Mouse (Mus musculus) neural tube, embryonic 12.5 days (tissue): ENCODE data around the gene Cadm4. TPM values are rescaled to one million over a fixed set of nuclear protein-coding genes. Genes with fewer than 3 reads are reported as not detected.
A peak's percentile ranks its signal among the peaks of the same experiment; 100 is the strongest.

Source experiments
- ATAC-seq: fragments of 200-750 bp; cut with Nextera tagmentation; 2 replicates; pipeline ENCODE4 v1.8.0; 2017; ENCODE audit warnings: low read depth, mild to moderate bottlenecking, moderate TSS enrichment, moderate library complexity; ENCODE audit not compliant: low FRiP score
- H3K27ac ChIP-seq: fragments of 300-500 bp; sonication (generic); 2 replicates; pipeline ENCODE4 v1.5.1; 2016
- H3K27me3 ChIP-seq: fragments of 300-500 bp; sonication (generic); replicated peaks from 2 replicates; pipeline ENCODE4 v1.6.1; 2016; ENCODE audit warnings: mild to moderate bottlenecking
- H3K36me3 ChIP-seq: fragments of 300-500 bp; sonication (generic); 2 replicates; pipeline ENCODE4 v1.6.1; 2016; ENCODE audit warnings: mild to moderate bottlenecking
- H3K4me1 ChIP-seq: fragments of 300-500 bp; sonication (generic); 2 replicates; pipeline ENCODE4 v1.6.1; 2016
- H3K4me2 ChIP-seq: fragments of 300-500 bp; sonication (generic); replicated peaks from 2 replicates; pipeline ENCODE4 v1.6.1; 2016; ENCODE audit warnings: mild to moderate bottlenecking
- H3K4me3 ChIP-seq: fragments of 300-500 bp; sonication (generic); 2 replicates; pipeline ENCODE4 v1.5.1; 2016
- H3K9ac ChIP-seq: fragments of 300-500 bp; sonication (generic); 2 replicates; pipeline ENCODE4 v1.6.1; 2016; ENCODE audit warnings: mild to moderate bottlenecking
- H3K9me3 ChIP-seq: fragments of 300-500 bp; sonication (generic); 2 replicates; pipeline ENCODE4 v1.6.1; 2016; ENCODE audit warnings: mild to moderate bottlenecking
- WGBS: fragments of 180-500 bp; shearing (Covaris S2); methylation state at CpG from one replicate; pipeline ENCODE4 v1.1.7; 2016; 5-methylcytosine and 5-hydroxymethylcytosine counted together
- polyA plus RNA-seq: library from polyadenylated mRNA; unstranded; fragments of >200 nt; fragmentation: Nextera tagmentation; extraction: Ambion mirVana; gene quantifications from 2 replicates; pipeline ENCODE4 v1.2.1, GENCODE M21; 2016

Cadm4 gene
- polyA plus RNA-seq, 1 experiment from 2014 or later: 42.8 TPM

DNA sequence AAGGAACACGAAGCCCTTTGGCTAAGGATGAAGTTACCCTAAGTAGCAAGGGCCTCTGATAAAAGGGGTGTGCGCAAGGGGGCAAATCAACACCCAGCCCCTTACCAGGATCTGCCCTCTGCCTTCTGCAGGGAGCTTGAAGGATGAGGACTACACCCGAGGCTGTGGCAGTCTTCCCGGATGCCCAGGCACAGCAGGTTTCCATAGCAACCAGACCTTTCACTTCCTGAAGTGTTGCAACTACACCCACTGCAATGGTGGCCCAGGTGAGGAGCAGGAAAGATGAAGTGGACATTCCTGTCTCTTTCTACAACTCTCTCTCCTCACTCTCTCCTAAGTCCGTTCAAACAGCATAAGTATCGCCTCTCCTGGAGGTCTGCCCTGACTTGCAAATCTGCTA lies 9.4 kb upstream of the Cadm4 start:
- H3K9me3 ChIP-seq: 0 out of 2 replicates have a peak, but pooled peaks cover 3% of the 10 kb centered on the region
- H3K27me3 ChIP-seq: no peaks in the 10 kb centered on the region
- ATAC-seq: no peak
- H3K36me3 ChIP-seq: no peaks in the 10 kb centered on the region
- H3K27ac ChIP-seq: no peak overlapping the region
- 81% methylated on average over 6 of the region's 6 CpGs for WGBS
- H3K9ac ChIP-seq: no peak overlapping the region
- no peak overlapping the region for H3K4me2 ChIP-seq
- H3K4me3 ChIP-seq: no peak overlapping the region
- H3K4me1 ChIP-seq: no peaks in the 10 kb centered on the region

DNA sequence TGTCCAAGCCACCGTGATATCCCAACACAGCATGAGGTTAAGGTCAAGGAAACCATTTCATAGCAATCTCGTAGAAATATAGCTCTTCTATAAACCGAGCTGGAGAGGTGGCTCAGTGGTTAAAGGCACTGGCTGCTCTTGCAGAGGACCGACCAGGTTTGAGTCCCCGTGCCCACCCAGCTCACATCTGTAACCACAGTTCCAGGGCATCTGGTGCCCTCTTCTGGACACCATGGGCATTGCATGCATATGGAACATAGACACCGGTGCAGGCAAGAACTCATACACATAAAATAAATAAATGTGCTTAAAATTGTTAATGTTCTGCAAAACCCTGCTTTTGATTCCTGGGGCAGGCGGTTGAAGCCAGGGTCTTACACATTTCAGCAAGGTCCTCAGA lies 8.9 kb upstream of the Cadm4 start:
- 79% methylated on average over 7 of the region's 7 CpGs for WGBS
- ATAC-seq: no peak
- Histone ChIP-seq H3K9me3 (0 out of 2 replicates have a peak, but pooled peaks cover 3% of the 10 kb centered on the region), H3K36me3 (no peaks in the 10 kb centered on the region), H3K4me2 (no peak overlapping the region), H3K9ac (no peak overlapping the region), H3K27me3 (no peaks in the 10 kb centered on the region), H3K4me1 (no peaks in the 10 kb centered on the region), H3K4me3 (no peak overlapping the region), H3K27ac (no peak overlapping the region)

DNA sequence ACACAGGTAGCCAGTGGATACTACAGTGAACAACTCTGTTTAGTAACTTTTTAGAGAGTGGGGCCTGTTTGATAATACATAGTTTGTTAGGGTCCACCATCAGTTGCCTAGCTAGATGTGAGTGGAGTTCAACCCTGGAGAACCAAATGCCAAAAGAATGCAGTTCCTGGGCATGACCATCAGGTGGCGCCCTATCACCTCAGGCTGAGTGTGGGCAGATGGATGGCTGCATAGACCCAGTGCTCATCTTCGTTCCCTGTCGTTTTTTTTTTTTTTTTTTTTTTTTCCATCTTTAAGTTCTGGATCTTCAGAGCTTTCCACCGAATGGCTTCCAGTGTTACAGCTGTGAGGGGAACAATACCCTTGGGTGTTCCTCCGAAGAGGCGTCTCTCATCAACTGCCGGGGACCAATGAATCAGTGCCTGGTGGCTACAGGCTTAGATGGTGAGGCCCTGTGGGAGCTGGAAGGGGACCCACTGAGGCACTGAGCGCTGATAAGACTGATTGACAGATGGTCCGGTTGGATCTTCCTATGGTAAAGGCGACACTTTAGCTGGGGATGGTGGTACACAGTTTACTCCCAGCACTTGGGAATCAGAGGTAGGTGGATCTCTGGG lies 7.8 kb upstream of the Cadm4 start:
- Histone ChIP-seq H3K36me3 (no peaks in the 10 kb centered on the region), H3K4me1 (no peaks in the 10 kb centered on the region), H3K9me3 (0 out of 2 replicates have a peak, but pooled peaks cover 2% of the 10 kb centered on the region), H3K9ac (no peak overlapping the region), H3K27ac (no peak overlapping the region), H3K4me3 (no peak overlapping the region), H3K4me2 (no peak overlapping the region), H3K27me3 (no peaks in the 10 kb centered on the region)
- WGBS: 46% methylated on average over 10 of the region's 10 CpGs
- peak; percentile 34; the same call in 1 of the 2 replicates for ATAC-seq

DNA sequence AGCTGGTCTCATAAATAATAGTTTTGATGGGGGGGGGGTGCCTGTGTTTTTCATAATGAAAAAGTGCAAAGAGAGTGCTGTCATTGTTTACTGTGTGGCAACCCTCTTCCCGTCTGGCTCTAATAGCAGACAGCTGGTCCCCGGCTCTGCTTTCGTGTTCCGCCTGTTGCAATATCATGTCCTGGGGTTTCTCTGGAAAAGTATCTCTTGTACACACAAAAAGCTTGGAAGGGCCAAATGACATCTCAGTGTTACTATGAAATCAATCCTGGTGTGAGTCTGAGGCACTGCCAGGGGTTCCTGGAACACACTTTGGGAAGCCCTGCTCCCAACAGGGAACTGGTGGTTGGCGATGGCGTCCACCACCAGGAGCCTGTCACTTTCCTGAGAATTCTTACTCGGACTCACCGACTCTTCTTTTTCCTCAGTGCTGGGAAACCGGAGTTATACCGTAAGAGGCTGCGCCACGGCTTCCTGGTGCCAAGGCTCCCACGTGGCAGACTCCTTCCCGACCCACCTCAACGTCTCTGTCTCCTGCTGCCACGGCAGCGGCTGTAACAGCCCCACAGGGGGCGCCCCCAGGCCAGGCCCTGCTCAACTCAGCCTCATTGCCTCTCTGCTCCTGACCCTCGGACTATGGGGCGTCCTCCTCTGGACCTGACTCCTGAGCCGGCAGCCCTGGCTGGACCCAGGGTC lies 6.9 kb upstream of the Cadm4 start:
- no peaks in the 10 kb centered on the region for H3K27me3 ChIP-seq
- 38% methylated on average over 21 of the region's 21 CpGs for whole genome bisulfite sequencing
- no peak overlapping the region for H3K4me3 ChIP-seq
- ATAC-seq: no peak
- peaks cover 3% of the 10 kb centered on the region; the same call in 1 of the 2 replicates for H3K4me1 ChIP-seq
- H3K4me2 ChIP-seq: no peak overlapping the region
- no peaks in the 10 kb centered on the region for H3K36me3 ChIP-seq
- no peaks in the 10 kb centered on the region for H3K9me3 ChIP-seq
- H3K27ac ChIP-seq: no peak overlapping the region
- H3K9ac ChIP-seq: no peak overlapping the region

DNA sequence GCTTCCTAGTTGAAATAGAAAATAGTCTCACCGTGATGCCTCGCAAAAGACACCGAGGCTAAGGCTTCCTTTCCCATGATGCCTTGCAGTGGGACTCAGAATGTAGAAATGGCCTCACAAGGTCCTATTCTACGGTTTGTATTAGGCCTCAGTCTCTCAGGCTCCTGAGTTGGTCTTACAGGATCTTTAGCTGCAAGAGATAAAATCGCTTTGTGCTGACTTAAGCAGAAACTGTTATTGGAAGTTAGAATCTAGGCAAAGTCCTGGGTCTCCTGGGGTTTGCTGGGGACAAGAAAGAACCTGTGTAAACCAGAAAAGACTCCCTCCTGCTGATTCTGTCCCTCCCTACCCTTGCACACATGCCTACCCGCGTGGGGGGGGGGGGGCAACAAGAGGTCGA lies 5.5 kb upstream of the Cadm4 start:
- H3K9me3 ChIP-seq: no peaks in the 10 kb centered on the region
- peaks cover 9% of the 10 kb centered on the region for H3K4me1 ChIP-seq
- no peak for ATAC-seq
- 79% methylated on average over 8 of the region's 8 CpGs for WGBS
- H3K36me3 ChIP-seq: no peaks in the 10 kb centered on the region
- no peak overlapping the region for H3K9ac ChIP-seq
- H3K27me3 ChIP-seq: no peaks in the 10 kb centered on the region
- H3K27ac ChIP-seq: no peak overlapping the region
- H3K4me3 ChIP-seq: no peak overlapping the region
- H3K4me2 ChIP-seq: no peak overlapping the region

DNA sequence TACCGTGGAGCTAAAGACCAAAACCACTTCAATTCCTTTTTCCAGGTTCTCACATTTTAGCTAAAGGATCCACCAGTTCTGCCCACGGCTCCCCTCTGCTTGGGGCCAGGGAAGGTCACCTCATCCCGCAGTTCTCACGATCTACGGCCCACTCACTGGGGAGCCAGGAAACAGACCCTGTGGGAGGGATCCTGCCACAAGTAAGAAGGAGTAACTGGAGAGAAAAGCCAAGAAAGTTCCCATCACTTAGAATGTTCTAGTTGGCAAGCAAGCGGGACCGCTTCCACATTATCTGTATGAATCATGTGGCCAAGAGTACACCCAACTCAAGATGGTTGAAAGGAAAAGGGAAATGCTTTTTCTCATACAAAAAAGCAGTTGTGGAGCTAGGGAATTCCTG lies 5.0 kb upstream of the Cadm4 start:
- H3K4me1 ChIP-seq: peaks cover 11% of the 10 kb centered on the region
- H3K27ac ChIP-seq: no peak overlapping the region
- no peaks in the 10 kb centered on the region for H3K36me3 ChIP-seq
- no peaks in the 10 kb centered on the region for H3K27me3 ChIP-seq
- WGBS: 82% methylated on average over 7 of the region's 7 CpGs
- no peak overlapping the region for H3K9ac ChIP-seq
- no peak for ATAC-seq
- H3K4me3 ChIP-seq: no peak overlapping the region
- H3K9me3 ChIP-seq: no peaks in the 10 kb centered on the region
- H3K4me2 ChIP-seq: no peak overlapping the region

DNA sequence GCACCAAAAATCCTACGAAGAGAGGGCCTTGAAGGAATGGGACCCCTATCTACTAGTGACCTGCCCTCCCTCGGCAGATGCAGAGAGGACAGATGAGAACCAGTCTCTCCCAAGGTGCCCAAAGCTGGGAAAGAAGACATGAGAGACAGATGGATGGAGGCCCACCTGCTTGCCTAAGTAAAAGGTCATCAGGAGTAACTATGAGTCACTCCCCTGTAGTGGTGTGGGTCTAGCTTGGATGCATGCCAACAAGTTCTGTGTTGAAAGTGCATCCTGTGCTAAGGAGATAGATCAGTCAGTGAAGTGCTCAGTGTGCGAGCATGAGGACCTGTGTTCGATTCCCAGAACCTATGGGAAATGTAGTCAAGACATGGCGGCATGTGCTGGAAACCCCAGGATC lies 2.9 kb upstream of the Cadm4 start:
- no peak overlapping the region for H3K4me2 ChIP-seq
- ATAC-seq: no peak
- H3K4me1 ChIP-seq: peaks cover 24% of the 10 kb centered on the region
- no peaks in the 10 kb centered on the region for H3K36me3 ChIP-seq
- H3K27ac ChIP-seq: no peak overlapping the region
- no peaks in the 10 kb centered on the region for H3K9me3 ChIP-seq
- H3K27me3 ChIP-seq: no peaks in the 10 kb centered on the region
- 90% methylated on average over 5 of the region's 5 CpGs for WGBS
- H3K9ac ChIP-seq: no peak overlapping the region
- H3K4me3 ChIP-seq: no peak overlapping the region

DNA sequence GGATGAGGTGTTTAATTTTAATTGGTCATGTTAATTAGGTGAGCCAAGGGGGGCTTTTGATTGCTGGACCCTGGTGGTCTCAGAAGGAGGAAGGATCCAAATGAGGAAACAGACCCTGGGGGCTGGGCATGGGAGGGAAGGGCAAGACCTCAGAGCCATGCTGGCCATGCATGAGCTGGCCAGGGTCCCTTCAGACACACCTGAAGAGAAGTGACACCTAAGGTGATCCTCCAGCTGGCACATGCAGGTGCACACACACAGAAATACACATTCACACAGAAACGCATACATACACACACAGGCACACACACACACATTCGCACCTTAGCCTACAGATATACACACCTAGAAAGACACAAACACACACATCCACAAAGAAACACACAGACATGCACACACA lies 2.1 kb upstream of the Cadm4 start:
- Histone ChIP-seq H3K36me3 (no peaks in the 10 kb centered on the region), H3K4me2 (peak overlapping the region; percentile 4; the same call in 1 of the 2 replicates), H3K27me3 (no peaks in the 10 kb centered on the region), H3K9ac (no peak overlapping the region), H3K4me3 (no peak overlapping the region), H3K9me3 (no peaks in the 10 kb centered on the region), H3K4me1 (peaks cover 31% of the 10 kb centered on the region), H3K27ac (no peak overlapping the region)
- WGBS: 97% methylated on average over 2 of the region's 2 CpGs
- ATAC-seq: no peak

DNA sequence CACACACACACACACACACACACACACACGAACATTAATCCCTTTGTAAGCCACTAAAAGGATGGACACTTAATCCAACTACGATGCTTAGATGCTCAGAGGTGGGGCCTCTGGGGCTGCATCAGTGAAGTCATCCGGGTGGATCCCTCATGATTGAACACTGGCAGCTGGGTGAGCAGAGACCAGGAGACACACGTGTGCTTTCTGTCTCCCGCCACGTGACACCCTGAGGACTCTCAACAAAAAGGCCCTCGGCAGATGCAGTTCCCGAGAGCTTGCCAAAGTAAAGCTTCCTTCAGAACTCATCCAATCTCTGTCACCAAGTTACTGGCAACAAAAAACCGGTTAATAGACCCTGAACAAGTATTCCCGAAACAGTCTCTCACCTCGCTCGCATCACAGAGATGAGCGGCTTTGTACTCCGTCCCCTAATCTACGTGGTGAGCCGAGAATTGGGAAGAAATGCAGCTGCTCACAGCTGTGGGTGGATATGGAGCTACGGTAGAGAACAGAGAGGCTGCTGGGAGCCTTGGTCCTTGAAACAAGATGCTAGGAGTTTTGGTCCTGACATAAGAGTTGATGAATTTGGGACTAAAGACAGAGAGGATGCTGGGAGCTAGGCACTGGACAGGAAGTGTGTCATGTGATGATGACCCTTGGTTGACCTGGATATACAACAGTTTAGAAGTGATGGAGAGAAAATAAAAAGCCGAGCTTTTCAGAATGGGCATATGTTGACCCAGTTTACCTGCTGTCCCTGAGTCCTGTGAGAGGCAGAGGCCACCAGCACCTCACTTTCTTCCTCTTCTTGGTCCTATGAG lies 1.5 kb upstream of the Cadm4 start:
- no peaks in the 10 kb centered on the region for H3K36me3 ChIP-seq
- no peak overlapping the region for H3K4me3 ChIP-seq
- H3K9ac ChIP-seq: no peak overlapping the region
- 64% methylated on average over 18 of the region's 18 CpGs for WGBS
- no peaks in the 10 kb centered on the region for H3K9me3 ChIP-seq
- H3K27ac ChIP-seq: no peak overlapping the region
- H3K27me3 ChIP-seq: no peaks in the 10 kb centered on the region
- H3K4me2 ChIP-seq: peak overlapping the region; percentile 91
- peaks cover 38% of the 10 kb centered on the region for H3K4me1 ChIP-seq
- no peak for ATAC-seq

DNA sequence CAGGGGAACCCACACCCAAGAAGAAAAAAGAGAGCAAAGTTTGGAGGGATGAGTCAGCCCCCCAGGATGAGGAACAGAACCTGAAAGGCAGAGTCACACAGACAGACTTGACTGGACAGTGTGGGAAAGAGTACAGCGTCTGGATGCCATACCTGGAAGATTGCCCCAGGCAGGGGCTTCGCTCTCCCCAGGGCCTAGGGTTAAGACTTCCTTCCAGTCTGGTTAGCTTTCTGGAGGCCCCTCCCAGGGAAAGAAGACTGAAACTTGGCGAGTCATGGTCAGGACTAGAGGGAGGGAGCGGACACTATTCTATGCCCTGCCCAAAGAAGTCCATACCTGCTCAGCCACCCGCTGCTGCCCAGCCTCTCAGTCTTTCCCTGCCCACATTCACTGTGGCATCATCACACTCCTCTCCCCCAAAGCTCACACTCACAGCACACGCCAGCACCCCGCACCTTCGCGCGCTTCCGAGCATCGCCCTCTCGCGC lies 793 bp upstream of the Cadm4 start:
- Histone ChIP-seq H3K4me1 (peaks cover 45% of the 10 kb centered on the region), H3K9ac (peak overlapping the region; percentile 96), H3K9me3 (no peaks in the 10 kb centered on the region), H3K4me2 (peak overlapping the region; percentile 91), H3K36me3 (no peaks in the 10 kb centered on the region), H3K27ac (no peak overlapping the region), H3K27me3 (no peaks in the 10 kb centered on the region), H3K4me3 (peak overlapping the region; percentile 83)
- whole genome bisulfite sequencing: 12% methylated on average over 14 of the region's 14 CpGs
- no peak; the same call in 1 of the 2 replicates for ATAC-seq

DNA sequence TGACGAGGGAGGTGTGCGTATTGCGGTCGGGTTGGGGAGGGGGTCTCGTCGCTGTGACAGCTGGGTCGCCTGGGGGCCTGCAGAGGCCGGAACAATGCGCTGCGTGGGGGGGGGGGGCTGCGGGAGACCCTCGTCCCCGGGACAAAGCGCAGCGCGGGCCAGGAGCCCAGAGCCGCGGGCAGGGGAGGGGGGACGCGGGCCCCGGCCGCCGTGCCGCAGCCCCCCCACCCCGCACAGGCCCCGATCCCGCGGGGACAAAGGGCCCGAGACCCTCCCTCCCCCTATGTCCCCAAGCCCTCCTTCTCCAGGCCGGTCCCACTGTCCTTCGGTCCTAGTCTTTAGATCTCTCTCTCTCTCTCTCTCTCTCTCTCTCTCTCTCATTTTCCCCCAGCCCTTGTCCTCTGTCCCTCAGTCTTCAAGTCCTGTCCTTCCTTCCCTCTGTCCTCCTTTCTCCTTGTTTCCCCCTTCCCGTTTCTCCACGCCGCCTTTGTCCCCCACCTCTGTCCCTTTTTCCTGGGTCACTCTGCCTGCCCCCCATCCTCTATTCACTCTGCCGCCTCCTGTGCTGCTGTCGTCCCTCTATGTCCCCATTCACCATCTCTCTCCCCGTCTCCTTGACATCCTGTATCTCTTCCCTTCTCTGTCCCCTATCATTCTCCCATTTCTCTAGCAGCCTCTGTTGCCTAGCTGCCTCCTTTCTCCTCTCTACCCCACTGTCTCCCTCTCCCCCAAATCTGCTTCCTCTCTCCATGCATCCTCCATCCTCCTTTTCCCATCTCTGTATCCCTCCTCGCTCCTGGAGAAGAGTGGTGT lies 591 bp downstream of the Cadm4 start:
- H3K4me1 ChIP-seq: peaks cover 59% of the 10 kb centered on the region

More for the DNA sequence above, 591 bp downstream of the Cadm4 start:
- peak overlapping the region; percentile 91 for H3K4me2 ChIP-seq
- no peaks in the 10 kb centered on the region for H3K36me3 ChIP-seq
- H3K27ac ChIP-seq: peak overlapping the region; percentile 53; the same call in 1 of the 2 replicates
- H3K27me3 ChIP-seq: no peaks in the 10 kb centered on the region
- WGBS: 2% methylated on average over 23 of the region's 38 CpGs
- ATAC-seq: peak; percentile 42
- peak overlapping the region; percentile 96 for H3K9ac ChIP-seq
- H3K4me3 ChIP-seq: peak overlapping the region; percentile 83
- H3K9me3 ChIP-seq: no peaks in the 10 kb centered on the region
